Mouse (Mus musculus) cerebellum, adult 11 months (tissue): ENCODE data around the gene Rimbp3.

Experiments used
- DNase-seq: peaks from one replicate; pipeline ENCODE4 v3.0.0; 2022

Rimbp3 gene

GRCm38 (mm10) chr16:17258917-17259316 lies 50.5 kb downstream of the Rimbp3 start:
- DNase-seq, result no peak

DNA sequence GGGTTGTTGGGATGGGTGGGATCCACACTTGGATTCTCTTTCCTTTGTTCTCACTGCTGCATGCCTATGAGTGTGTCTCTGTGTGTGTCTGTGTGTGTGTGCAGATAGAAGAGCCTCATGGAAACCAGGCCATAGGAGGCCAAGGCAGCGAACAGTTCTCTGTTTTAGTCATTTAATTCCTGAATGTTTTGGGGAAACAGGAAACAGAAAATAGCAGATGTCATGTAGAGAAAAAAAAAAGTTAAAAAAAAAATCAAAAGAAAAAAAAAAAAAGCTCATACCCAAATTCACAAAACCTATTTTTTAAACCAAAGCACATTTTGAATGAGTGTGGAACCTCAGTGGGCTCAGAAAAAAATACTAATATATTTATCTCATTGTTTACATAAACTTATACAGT lies 52.9 kb downstream of the Rimbp3 start:
- no peak for DNase-seq
